Mouse (Mus musculus) stomach, postnatal 0 days (tissue): ENCODE data around the gene Padi3.
A peak's percentile ranks its signal among the peaks of the same experiment; 100 is the strongest.

Experiments used
- CTCF ChIP-seq: IDR thresholded peaks from 2 replicates; pipeline ENCODE4 v1.5.1; 2016; ENCODE audit warnings: antibody characterized with exemption, low read depth, mild to moderate bottlenecking, moderate library complexity
- EP300 ChIP-seq: optimal IDR thresholded peaks from 2 replicates; pipeline ENCODE3; 2016; ENCODE audit warnings: antibody characterized with exemption

DNA sequence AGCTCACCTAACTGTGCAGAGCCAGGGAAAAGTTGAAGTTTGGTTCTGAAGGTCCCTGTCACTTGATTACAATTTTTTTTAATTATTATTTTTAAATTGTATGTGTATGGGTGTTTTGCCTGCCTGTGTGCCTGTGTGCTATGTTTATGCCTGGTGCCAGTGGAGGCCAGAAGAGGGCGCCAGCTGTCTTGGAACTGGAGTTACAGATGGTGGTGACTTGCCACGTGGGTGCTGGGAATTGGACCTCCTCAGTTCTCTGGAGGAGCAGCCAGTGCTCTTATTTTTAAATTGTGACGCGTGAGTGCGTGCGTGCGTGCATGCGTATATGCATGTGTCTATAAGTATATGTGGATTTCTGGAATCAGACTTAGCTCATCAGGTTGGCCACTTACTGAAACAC is 7.0 kb upstream of the Padi3 start:
- TF ChIP-seq CTCF (peak; percentile 24; the same call in 1 of the 2 replicates), EP300 (no peak)
